Mouse (Mus musculus): ENCODE data around the gene Cars. TPM values are rescaled to one million over a fixed set of nuclear protein-coding genes. Genes with fewer than 3 reads are reported as not detected.

Cars gene
- polyA plus RNA-seq, 1 experiment from 2014 or later = 71.6 TPM

GRCm38 (mm10) chr7:143600231-143600740 lies 396 bp upstream of the Cars start:
- no peaks in the 10 kb centered on the region for H3K36me3 ChIP-seq (ENCODE audit: control insufficient read depth, insufficient read depth, low read length)
- no peaks in the 10 kb centered on the region for H3K27me3 ChIP-seq (replicated peaks; ENCODE audit: control insufficient read depth, insufficient read depth, low read length)
- H3K9me3 ChIP-seq (ENCODE audit: control insufficient read depth, low read length) = no peaks in the 10 kb centered on the region
- peak overlapping the region; percentile 75 for H3K4me3 ChIP-seq (ENCODE audit: low read length)
- H3K4me1 ChIP-seq (ENCODE audit: control insufficient read depth, insufficient read depth, low read depth, low read length) = peaks cover 13% of the 10 kb centered on the region
- peak overlapping the region; percentile 56 for H3K4me2 ChIP-seq (ENCODE audit: low read length)
- no peak for ATAC-seq
- 7% methylated on average over 15 of the region's 15 CpGs for WGBS
- H3K27ac ChIP-seq (ENCODE audit: low read depth, low read length) = peak overlapping the region; percentile 4; the same call in 1 of the 2 replicates
- peak overlapping the region; percentile 46 for H3K9ac ChIP-seq (ENCODE audit: low read depth, low read length)

- H3K9ac ChIP-seq (ENCODE audit: low read depth, low read length) = no peak overlapping the region
- 60% methylated on average over 5 of the region's 5 CpGs for whole genome bisulfite sequencing
- ATAC-seq = no peak
- no peak overlapping the region for H3K4me3 ChIP-seq (ENCODE audit: low read length)
- H3K4me2 ChIP-seq (ENCODE audit: low read length) = no peak overlapping the region
- H3K36me3 ChIP-seq (ENCODE audit: control insufficient read depth, insufficient read depth, low read length) = no peaks in the 10 kb centered on the region
- peaks cover 13% of the 10 kb centered on the region for H3K4me1 ChIP-seq (ENCODE audit: control insufficient read depth, insufficient read depth, low read depth, low read length)
- H3K9me3 ChIP-seq (ENCODE audit: control insufficient read depth, low read length) = no peaks in the 10 kb centered on the region
- H3K27ac ChIP-seq (ENCODE audit: low read depth, low read length) = no peak overlapping the region
- H3K27me3 ChIP-seq (replicated peaks; ENCODE audit: control insufficient read depth, insufficient read depth, low read length) = no peaks in the 10 kb centered on the region
These were observed 5.0 kb downstream of the Cars start for GRCm38 (mm10) chr7:143594865-143595264.

- no peak overlapping the region for H3K4me2 ChIP-seq (ENCODE audit: low read length)
- H3K4me1 ChIP-seq (ENCODE audit: control insufficient read depth, insufficient read depth, low read depth, low read length) = no peaks in the 10 kb centered on the region
- no peak overlapping the region for H3K27ac ChIP-seq (ENCODE audit: low read depth, low read length)
- no peaks in the 10 kb centered on the region for H3K27me3 ChIP-seq (replicated peaks; ENCODE audit: control insufficient read depth, insufficient read depth, low read length)
- no peak for ATAC-seq
- WGBS = 95% methylated on average over 10 of the region's 10 CpGs
- no peaks in the 10 kb centered on the region; the same call in 1 of the 2 replicates for H3K36me3 ChIP-seq (ENCODE audit: control insufficient read depth, insufficient read depth, low read length)
- no peak overlapping the region for H3K4me3 ChIP-seq (ENCODE audit: low read length)
- no peak overlapping the region for H3K9ac ChIP-seq (ENCODE audit: low read depth, low read length)
- H3K9me3 ChIP-seq (ENCODE audit: control insufficient read depth, low read length) = no peaks in the 10 kb centered on the region
These were observed 7.6 kb downstream of the Cars start for GRCm38 (mm10) chr7:143592255-143592654.

GRCm38 (mm10) chr7:143588006-143588405 lies 11.9 kb downstream of the Cars start:
- no peak overlapping the region for H3K4me2 ChIP-seq (ENCODE audit: low read length)
- H3K9ac ChIP-seq (ENCODE audit: low read depth, low read length) = no peak overlapping the region
- no peaks in the 10 kb centered on the region for H3K9me3 ChIP-seq (ENCODE audit: control insufficient read depth, low read length)
- H3K4me1 ChIP-seq (ENCODE audit: control insufficient read depth, insufficient read depth, low read depth, low read length) = no peaks in the 10 kb centered on the region
- H3K36me3 ChIP-seq (ENCODE audit: control insufficient read depth, insufficient read depth, low read length) = peaks cover 13% of the 10 kb centered on the region
- H3K27ac ChIP-seq (ENCODE audit: low read depth, low read length) = no peak overlapping the region
- WGBS = 95% methylated on average over 4 of the region's 4 CpGs
- H3K27me3 ChIP-seq (replicated peaks; ENCODE audit: control insufficient read depth, insufficient read depth, low read length) = no peaks in the 10 kb centered on the region
- no peak overlapping the region for H3K4me3 ChIP-seq (ENCODE audit: low read length)
- ATAC-seq = no peak

- no peaks in the 10 kb centered on the region for H3K27me3 ChIP-seq (replicated peaks; ENCODE audit: control insufficient read depth, insufficient read depth, low read length)
- no peak for ATAC-seq
- H3K4me2 ChIP-seq (ENCODE audit: low read length) = no peak overlapping the region
- WGBS = 90% methylated on average over 5 of the region's 5 CpGs
- H3K36me3 ChIP-seq (ENCODE audit: control insufficient read depth, insufficient read depth, low read length) = peaks cover 18% of the 10 kb centered on the region
- no peaks in the 10 kb centered on the region for H3K9me3 ChIP-seq (ENCODE audit: control insufficient read depth, low read length)
- H3K4me1 ChIP-seq (ENCODE audit: control insufficient read depth, insufficient read depth, low read depth, low read length) = no peaks in the 10 kb centered on the region
- no peak overlapping the region for H3K9ac ChIP-seq (ENCODE audit: low read depth, low read length)
- H3K27ac ChIP-seq (ENCODE audit: low read depth, low read length) = no peak overlapping the region
- no peak overlapping the region for H3K4me3 ChIP-seq (ENCODE audit: low read length)
These were observed 12.3 kb downstream of the Cars start for GRCm38 (mm10) chr7:143587586-143587985.

DNA sequence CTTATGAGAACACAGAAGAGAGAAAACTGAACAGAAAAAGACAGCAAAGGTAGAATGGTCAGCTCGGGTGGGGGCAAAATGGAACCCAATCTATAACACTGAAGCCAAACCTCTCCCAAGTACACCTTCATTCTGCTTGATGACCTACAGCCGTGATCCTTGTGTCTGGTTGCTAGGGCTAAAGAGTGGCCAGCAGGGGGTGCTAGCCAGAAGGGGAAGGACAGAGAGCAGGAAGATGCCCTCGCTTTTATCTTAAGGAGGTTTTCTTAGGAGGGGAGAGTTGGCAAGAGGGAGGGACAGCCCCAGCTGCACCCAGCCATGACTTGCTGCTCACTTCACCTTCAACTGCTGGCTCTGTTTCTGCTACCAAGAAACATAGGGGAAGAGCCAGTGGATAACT lies 15.9 kb downstream of the Cars start:
- Histone ChIP-seq H3K36me3 (ENCODE audit: control insufficient read depth, insufficient read depth, low read length) (peaks cover 21% of the 10 kb centered on the region), H3K27me3 (replicated peaks; ENCODE audit: control insufficient read depth, insufficient read depth, low read length) (no peaks in the 10 kb centered on the region), H3K9me3 (ENCODE audit: control insufficient read depth, low read length) (no peaks in the 10 kb centered on the region), H3K27ac (ENCODE audit: low read depth, low read length) (no peak overlapping the region), H3K4me3 (ENCODE audit: low read length) (no peak overlapping the region), H3K9ac (ENCODE audit: low read depth, low read length) (no peak overlapping the region), H3K4me2 (ENCODE audit: low read length) (no peak overlapping the region), H3K4me1 (ENCODE audit: control insufficient read depth, insufficient read depth, low read depth, low read length) (no peaks in the 10 kb centered on the region)
- WGBS = 25% methylated on average over 3 of the region's 3 CpGs
- ATAC-seq = no peak

- no peaks in the 10 kb centered on the region for H3K4me1 ChIP-seq (ENCODE audit: control insufficient read depth, insufficient read depth, low read depth, low read length)
- peaks cover 28% of the 10 kb centered on the region for H3K36me3 ChIP-seq (ENCODE audit: control insufficient read depth, insufficient read depth, low read length)
- H3K27me3 ChIP-seq (replicated peaks; ENCODE audit: control insufficient read depth, insufficient read depth, low read length) = no peaks in the 10 kb centered on the region
- no peak overlapping the region for H3K27ac ChIP-seq (ENCODE audit: low read depth, low read length)
- no peak overlapping the region for H3K9ac ChIP-seq (ENCODE audit: low read depth, low read length)
- ATAC-seq = no peak
- WGBS = 90% methylated on average over 5 of the region's 5 CpGs
- H3K4me2 ChIP-seq (ENCODE audit: low read length) = no peak overlapping the region
- no peaks in the 10 kb centered on the region for H3K9me3 ChIP-seq (ENCODE audit: control insufficient read depth, low read length)
- no peak overlapping the region for H3K4me3 ChIP-seq (ENCODE audit: low read length)
These were observed 16.9 kb downstream of the Cars start for GRCm38 (mm10) chr7:143583025-143583424.

GRCm38 (mm10) chr7:143575751-143576150 lies 24.1 kb downstream of the Cars start:
- no peak for ATAC-seq

DNA sequence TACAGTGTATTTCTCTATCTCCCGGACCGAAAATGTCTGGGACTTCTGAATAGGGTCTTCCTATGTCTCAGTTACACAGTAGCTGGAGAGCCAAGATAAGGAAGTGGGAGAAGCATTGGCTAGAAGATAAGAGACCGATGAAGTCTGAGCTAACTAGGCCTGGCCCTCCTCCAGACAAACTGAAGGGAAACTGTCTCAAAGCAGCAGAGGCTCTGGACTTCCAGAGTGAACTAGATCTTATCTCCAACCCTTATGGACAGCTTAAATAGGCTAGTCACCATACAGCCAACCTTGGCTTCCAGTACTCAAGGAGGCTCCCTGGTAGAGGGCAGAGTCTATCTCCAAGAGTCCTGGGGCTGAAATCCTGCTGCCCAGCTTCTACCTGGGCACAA lies 34.2 kb downstream of the Cars start:
- Histone ChIP-seq H3K36me3 (ENCODE audit: control insufficient read depth, insufficient read depth, low read length) (peaks cover 49% of the 10 kb centered on the region), H3K9ac (ENCODE audit: low read depth, low read length) (no peak overlapping the region), H3K27ac (ENCODE audit: low read depth, low read length) (no peak overlapping the region), H3K4me2 (ENCODE audit: low read length) (no peak overlapping the region), H3K9me3 (ENCODE audit: control insufficient read depth, low read length) (no peaks in the 10 kb centered on the region), H3K27me3 (replicated peaks; ENCODE audit: control insufficient read depth, insufficient read depth, low read length) (no peaks in the 10 kb centered on the region), H3K4me3 (ENCODE audit: low read length) (no peak overlapping the region), H3K4me1 (ENCODE audit: control insufficient read depth, insufficient read depth, low read depth, low read length) (no peaks in the 10 kb centered on the region)
- no peak for ATAC-seq
- 96% methylated on average over 3 of the region's 3 CpGs for WGBS

More at GRCm38 (mm10) chr7:143575751-143576150, 24.1 kb downstream of the Cars start:
- Histone ChIP-seq H3K27ac (ENCODE audit: low read depth, low read length) (no peak overlapping the region), H3K9ac (ENCODE audit: low read depth, low read length) (no peak overlapping the region), H3K4me1 (ENCODE audit: control insufficient read depth, insufficient read depth, low read depth, low read length) (no peaks in the 10 kb centered on the region), H3K4me2 (ENCODE audit: low read length) (no peak overlapping the region), H3K9me3 (ENCODE audit: control insufficient read depth, low read length) (no peaks in the 10 kb centered on the region), H3K27me3 (replicated peaks; ENCODE audit: control insufficient read depth, insufficient read depth, low read length) (no peaks in the 10 kb centered on the region), H3K36me3 (ENCODE audit: control insufficient read depth, insufficient read depth, low read length) (peaks cover 39% of the 10 kb centered on the region), H3K4me3 (ENCODE audit: low read length) (no peak overlapping the region)
- 97% methylated on average over 11 of the region's 11 CpGs for WGBS

All from hindbrain, embryonic 16.5 days (tissue).